Mouse (Mus musculus) skeletal muscle tissue, adult 2 months (tissue): ENCODE measurements around the gene Hsd11b2.

Experiments used
- DNase-seq: peaks from one replicate; pipeline ENCODE4 v3.0.0-alpha.2; 2012; ENCODE audit warnings: low read depth, low spot score

Gene Hsd11b2

GRCm38 (mm10) chr8:105484030-105484368 is 34.6 kb upstream of the Hsd11b2 start:
- peak; percentile 83 for DNase-seq

GRCm38 (mm10) chr8:105484392-105484791 is 34.2 kb upstream of the Hsd11b2 start:
- DNase-seq, result peak; percentile 67

GRCm38 (mm10) chr8:105488082-105488481 is 30.5 kb upstream of the Hsd11b2 start:
- DNase-seq, result no peak

- no peak for DNase-seq
These were observed 29.3 kb upstream of the Hsd11b2 start for GRCm38 (mm10) chr8:105489281-105489680.

- no peak for DNase-seq
These were observed 25.1 kb upstream of the Hsd11b2 start for GRCm38 (mm10) chr8:105493495-105493894.

- DNase-seq, result no peak
These were observed 24.0 kb upstream of the Hsd11b2 start for GRCm38 (mm10) chr8:105494566-105494965.

- DNase-seq, result no peak
These were observed 22.9 kb upstream of the Hsd11b2 start for GRCm38 (mm10) chr8:105495350-105496302.

- peak; percentile 64 for DNase-seq
These were observed 21.9 kb upstream of the Hsd11b2 start, which contains the start of gene Zdhhc1 for GRCm38 (mm10) chr8:105496439-105497180. Gene Zdhhc1 (minus strand): TSS chr8:105496902.

- no peak for DNase-seq
These were observed 18.8 kb upstream of the Hsd11b2 start for GRCm38 (mm10) chr8:105499787-105500186.

- DNase-seq, result no peak
These were observed 13.9 kb upstream of the Hsd11b2 start for GRCm38 (mm10) chr8:105504617-105505016.

- no peak for DNase-seq
These were observed 11.6 kb upstream of the Hsd11b2 start for GRCm38 (mm10) chr8:105506977-105507376.

GRCm38 (mm10) chr8:105508758-105509157 is 9.8 kb upstream of the Hsd11b2 start:
- DNase-seq, result no peak

GRCm38 (mm10) chr8:105509997-105510735 is 8.4 kb upstream of the Hsd11b2 start:
- no peak for DNase-seq

GRCm38 (mm10) chr8:105514194-105514593 is 4.4 kb upstream of the Hsd11b2 start:
- DNase-seq, result no peak

GRCm38 (mm10) chr8:105514656-105515055 is 3.9 kb upstream of the Hsd11b2 start:
- DNase-seq, result peak; percentile 77

GRCm38 (mm10) chr8:105516018-105516645 is 2.4 kb upstream of the Hsd11b2 start:
- peak; percentile 70 for DNase-seq

GRCm38 (mm10) chr8:105517346-105517745 is 1.2 kb upstream of the Hsd11b2 start:
- DNase-seq, result no peak

- no peak for DNase-seq
These were observed 1.0 kb downstream of the Hsd11b2 start for GRCm38 (mm10) chr8:105519591-105519990.

GRCm38 (mm10) chr8:105520521-105520920 is 2.0 kb downstream of the Hsd11b2 start:
- DNase-seq, result no peak

GRCm38 (mm10) chr8:105521061-105521460 is 2.5 kb downstream of the Hsd11b2 start:
- DNase-seq, result no peak

- no peak for DNase-seq
These were observed 3.6 kb downstream of the Hsd11b2 start for GRCm38 (mm10) chr8:105521995-105522769.
